Mouse (Mus musculus): ENCODE results near the gene Eipr1.

Gene Eipr1

GRCm38 (mm10) chr12:28830471-28830870 is 78.9 kb downstream of the Eipr1 start:
- peak; percentile 64 for DNase-seq

GRCm38 (mm10) chr12:28831066-28831733 is 79.6 kb downstream of the Eipr1 start:
- DNase-seq = peak; percentile 89

DNA sequence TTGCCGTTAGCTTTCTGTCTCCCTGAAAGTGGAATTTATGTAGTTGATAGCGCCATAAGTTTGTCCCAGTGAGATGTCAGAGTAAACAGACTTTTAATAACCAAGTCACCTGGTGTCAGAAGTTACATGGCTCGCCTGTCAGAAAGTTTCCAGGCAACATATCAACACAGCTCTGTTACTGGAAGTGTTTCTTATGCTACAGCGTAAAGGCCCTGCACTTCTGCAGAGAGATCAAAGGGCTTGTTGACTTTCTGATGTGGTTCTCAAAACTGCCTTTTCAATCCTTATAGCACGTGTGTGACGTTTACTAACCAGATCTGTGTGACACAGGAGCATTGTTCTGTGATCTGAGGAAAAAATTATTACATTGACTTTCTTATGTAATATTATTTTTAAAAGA is 82.7 kb downstream of the Eipr1 start:
- DNase-seq = peak; percentile 64

GRCm38 (mm10) chr12:28835683-28836082 is 84.1 kb downstream of the Eipr1 start:
- DNase-seq = no peak

GRCm38 (mm10) chr12:28838268-28838667 is 86.7 kb downstream of the Eipr1 start:
- peak; percentile 80 for DNase-seq

DNA sequence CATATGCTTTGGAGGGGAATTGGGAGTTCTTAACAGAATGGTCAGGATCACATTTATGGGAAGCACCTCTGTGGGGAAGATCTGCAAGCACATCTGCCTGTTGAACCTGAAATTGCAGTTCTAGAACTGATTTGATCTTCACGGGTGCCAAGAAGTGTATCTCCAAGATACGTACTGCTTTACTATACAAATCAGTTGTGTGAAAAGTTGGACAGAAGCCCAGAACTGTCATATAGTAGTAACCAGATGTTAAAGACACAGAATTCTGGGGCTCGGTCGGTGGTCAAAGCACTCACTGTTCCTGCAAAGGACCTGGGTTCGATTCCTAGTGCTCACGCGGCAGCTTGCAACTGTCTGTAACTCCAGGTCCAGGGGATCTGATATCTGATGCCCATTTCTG is 87.4 kb downstream of the Eipr1 start:
- DNase-seq = peak; percentile 11

GRCm38 (mm10) chr12:28841179-28841698 is 89.6 kb downstream of the Eipr1 start:
- no peak for DNase-seq

DNA sequence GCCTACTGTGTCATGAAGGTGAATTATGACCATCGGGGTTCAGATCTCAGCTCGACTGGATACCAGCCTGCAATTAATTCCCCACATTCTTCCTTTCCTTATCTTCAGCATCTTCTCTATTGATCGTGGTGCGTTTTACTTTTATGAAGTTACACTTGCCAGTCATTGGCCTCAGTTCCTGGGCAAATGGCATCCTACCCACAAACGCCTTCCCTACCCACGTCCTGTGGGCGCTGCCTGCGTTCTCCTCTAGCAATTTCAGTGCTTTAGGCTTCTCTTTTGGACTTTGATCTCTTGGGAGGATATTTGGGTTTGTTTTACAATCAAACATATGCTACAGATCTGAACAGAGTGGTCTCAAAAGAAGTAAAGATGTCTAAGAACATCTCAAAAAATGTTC is 94.2 kb downstream of the Eipr1 start:
- no peak for DNase-seq

DNA sequence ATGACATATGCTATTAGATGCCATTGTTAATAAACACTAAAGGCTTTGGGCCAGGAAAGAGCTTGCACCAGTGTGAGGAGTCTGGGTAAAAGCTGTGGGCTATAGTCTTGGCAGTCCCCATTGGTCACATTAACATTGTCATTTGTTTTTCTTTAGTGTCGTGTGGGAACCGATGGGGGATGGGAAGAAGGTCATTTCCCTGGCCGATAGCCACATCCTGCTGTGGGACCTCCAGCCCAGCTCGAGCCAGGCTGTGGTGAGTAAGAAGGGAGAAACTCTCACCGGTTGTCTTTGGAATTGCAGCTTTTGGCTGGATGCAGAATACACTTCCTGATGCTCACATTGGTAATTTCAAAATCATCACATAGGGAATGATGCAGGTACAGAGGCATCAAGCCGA is 95.8 kb downstream of the Eipr1 start:
- DNase-seq = no peak

GRCm38 (mm10) chr12:28848726-28849612 is 97.4 kb downstream of the Eipr1 start:
- DNase-seq = no peak

DNA sequence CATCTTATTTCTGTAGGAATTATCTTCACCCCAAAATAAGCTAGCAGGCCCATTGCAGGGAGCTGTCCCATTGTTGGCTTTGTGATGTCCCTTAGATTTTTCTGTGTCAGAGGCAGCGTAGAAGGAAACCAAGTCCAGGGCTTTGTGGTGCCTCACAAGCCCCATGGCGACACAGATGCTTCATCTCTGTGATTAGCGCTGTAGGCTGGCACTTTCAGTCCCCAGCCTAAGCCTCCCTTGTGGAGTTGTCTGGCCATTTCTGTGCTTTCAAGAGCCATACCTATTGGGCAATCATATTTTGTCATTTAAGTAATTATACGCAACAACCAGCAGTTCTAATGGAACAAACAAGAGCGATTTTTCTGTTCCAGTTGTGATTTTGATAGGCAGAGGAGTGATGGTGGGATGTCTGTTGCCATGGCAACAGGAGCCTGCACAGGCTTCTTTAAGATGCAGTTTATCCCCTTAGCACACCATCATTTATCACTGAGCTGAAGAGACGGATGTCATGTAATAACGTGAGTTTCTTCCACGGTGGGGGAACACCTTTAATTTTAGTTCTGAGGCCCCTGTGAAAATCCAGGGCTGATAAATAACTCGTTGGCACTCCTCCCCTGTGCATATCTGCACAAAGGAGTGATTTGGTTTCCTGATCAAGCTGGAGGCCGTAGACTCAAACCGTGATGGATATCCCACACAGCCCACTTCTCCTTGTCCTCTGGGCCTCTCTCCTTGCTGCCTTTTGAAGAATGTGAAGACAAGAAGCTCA is 108.1 kb downstream of the Eipr1 start:
- DNase-seq = no peak

GRCm38 (mm10) chr12:28860264-28860560 is 108.6 kb downstream of the Eipr1 start:
- no peak for DNase-seq

GRCm38 (mm10) chr12:28863260-28863659 is 111.7 kb downstream of the Eipr1 start:
- DNase-seq = no peak

- no peak for DNase-seq
These were observed 114.5 kb downstream of the Eipr1 start for GRCm38 (mm10) chr12:28866121-28866520.

DNA sequence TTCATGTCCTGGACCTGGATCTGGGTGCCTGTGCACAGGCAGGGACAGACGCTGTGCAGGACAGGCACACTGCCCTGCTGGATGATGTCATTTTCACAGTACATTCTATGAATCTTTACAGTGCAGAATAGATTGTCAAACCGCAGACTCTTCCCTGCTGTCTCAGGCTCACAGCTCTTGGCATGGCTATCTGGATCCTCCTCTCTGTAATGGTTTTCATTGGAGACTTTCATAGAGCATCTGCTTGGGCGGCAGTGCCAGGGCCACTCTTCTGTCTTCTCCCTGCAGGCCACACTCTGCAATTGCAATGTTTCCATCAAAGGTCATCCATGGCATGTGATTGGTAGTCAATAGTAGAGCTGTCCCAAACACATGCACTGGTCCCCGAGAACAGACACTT is 117.2 kb downstream of the Eipr1 start:
- no peak for DNase-seq

GRCm38 (mm10) chr12:28872271-28872670 is 120.7 kb downstream of the Eipr1 start:
- no peak for DNase-seq

DNA sequence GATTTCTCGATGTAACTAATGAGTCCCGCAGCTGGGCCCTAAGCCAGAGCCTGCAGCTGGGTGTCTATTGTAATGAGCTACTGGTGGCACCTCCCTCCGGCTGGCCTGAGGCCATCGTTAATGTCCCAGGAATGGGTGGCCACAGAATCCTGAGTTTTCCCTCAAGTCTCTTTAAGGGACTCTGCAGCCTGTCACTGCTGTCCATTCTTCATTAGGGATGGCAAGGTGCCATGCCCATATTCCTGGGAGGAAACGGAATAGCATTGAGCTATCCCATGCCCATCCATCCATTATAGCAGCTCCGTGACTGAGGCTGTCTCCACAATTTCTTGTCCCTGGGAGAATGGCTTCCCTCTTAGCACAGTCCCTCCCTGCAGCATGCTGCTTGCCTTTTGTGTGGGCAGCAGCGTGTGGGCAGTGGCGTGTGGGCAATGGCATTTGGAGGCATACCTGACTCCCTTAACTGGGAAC is 123.2 kb downstream of the Eipr1 start:
- no peak for DNase-seq

DNA sequence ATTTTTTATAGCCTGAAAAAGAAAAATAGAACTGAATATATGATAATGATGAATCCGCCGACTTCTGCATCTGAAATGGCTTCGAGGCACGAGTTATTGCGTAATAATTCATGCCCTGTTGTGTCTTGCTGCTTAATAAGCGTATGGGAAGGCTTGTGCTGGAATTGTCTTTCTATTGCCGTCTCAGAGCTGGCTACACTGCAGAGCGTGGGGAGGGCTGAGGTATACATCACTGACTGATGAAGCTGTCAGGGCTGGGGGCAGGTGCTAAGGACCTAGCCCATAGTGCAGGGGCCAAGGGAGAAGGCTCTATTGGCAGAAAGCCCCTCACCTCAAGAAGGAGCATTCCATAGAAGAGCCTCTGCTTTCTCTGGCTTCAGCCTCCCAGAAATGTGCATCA is 123.9 kb downstream of the Eipr1 start:
- no peak for DNase-seq

- no peak for DNase-seq
These were observed 128.9 kb downstream of the Eipr1 start for GRCm38 (mm10) chr12:28880471-28880870.

DNA sequence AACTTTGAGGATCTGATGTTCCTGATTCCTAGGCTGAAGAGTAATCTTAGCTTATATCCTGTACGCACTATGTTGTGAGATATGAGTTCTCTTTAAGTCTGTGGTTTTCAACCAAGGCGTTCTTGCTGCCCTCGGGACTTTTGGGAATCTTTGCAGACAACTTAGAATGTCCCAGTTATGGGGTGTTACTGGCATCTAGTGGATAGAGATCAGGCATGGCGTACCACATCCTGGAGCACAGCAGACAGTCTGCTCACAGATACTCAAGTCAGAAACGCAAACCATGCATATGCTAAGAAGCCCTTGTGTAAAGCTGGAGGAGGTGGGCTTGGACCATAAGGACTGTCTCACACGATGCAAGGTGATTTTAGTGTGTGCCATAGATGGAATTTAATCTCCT is 136.1 kb downstream of the Eipr1 start:
- DNase-seq = no peak

DNA sequence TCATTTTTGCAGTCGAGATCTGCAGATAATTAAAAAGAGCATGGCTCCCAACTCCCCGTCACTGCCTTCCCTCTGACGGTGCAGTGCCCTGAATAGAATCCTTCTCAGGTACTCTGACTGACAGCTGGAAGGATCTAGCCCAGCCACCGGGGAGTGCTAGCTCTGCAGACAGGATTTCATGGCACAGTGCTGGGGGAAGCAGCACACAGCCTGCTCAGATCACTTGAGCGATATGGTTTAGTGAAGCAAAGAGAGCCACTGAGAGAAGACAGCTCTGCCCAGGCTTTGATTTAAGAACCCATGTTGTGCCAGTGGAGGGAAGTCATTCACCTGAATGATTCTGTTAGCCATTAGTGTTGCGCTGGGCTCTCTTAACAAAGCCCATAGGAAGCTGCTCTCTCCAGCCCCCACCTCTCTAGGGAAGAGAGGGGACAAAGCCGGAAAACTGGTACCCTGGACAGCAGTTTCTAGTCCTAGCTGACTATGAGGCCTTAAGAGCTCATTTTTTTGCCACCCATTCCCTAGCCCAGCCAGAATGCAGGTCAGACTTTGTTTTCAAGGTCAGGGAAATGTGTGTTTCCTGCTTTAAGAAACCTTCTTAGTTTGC is 137.6 kb downstream of the Eipr1 start:
- DNase-seq = no peak

DNA sequence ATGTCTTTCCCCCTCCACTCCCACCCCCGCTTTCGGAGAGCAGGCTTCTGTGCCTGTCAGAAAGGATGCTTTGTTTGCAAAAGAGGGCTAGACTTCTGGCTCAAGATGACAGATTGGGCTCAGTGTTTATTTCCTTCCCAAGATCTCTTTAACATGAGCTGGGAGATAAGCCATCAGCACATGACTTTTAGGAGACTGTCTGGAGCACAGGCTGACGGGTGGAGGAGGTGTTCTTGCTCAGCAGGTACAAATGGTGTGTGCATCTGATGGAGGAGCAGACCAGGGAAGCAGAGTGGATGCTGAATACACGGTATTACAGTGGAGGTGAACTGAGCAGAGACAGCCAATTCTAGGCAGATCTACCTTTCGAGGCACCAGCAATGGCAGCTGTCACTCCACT is 139.9 kb downstream of the Eipr1 start:
- no peak for DNase-seq

DNA sequence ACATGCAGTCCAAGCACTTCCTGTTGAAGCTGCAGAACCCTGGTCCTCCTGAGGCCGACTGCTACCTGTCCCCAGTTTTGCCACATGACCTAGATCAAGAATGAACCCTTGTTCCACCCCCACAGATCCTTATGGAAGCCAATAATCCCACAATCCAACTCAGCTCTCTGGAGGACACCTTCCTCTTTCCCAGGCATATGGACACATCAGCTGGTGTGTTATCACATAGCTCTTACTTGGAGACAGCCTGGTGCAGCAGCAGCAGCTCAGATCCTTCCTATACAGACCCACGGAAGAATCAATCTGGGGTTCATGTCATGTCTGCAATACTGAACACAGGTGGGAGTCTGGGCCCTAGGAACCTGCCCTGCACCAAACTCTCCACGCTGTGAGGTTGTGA is 145.0 kb downstream of the Eipr1 start:
- no peak for DNase-seq

Measured in heart, adult 11 months (tissue).